Mouse (Mus musculus) olfactory bulb, adult 2 months (tissue): ENCODE measurements around the gene Ryr2.

Experiments used
- CTCF ChIP-seq: fragments of 200-500 bp; IDR thresholded peaks from 2 replicates; pipeline ENCODE4 v1.5.1; 2012; ENCODE audit warnings: low read depth, mild to moderate bottlenecking, low read length, moderate library complexity; ENCODE audit not compliant: insufficient read depth
- POLR2A ChIP-seq: fragments of 200-500 bp; IDR thresholded peaks from 2 replicates; pipeline ENCODE4 v1.6.1; 2012; ENCODE audit warnings: mild to moderate bottlenecking, low read depth, low read length, moderate library complexity; ENCODE audit not compliant: insufficient read depth

GRCm38 (mm10) chr13:11951951-11952350 lies 154.8 kb downstream of the Ryr2 start:
- no peak for TF ChIP-seq CTCF
- no peak for TF ChIP-seq POLR2A
